Mouse (Mus musculus): ENCODE measurements around the gene Nefh. TPM values are rescaled to one million over a fixed set of nuclear protein-coding genes. Genes with fewer than 3 reads are reported as not detected.

Nefh gene
- polyA plus RNA-seq (2014; fragmentation: Illumina TruSeq; extraction: RNeasy Lipid Tissue Mini Kit (QIAGEN cat#74804); ENCODE audit: low read depth, low replicate concordance), result 1.4 TPM

GRCm38 (mm10) chr11:4947813-4948174, at the start of gene Nefh:
Gene Nefh (minus strand): TSS chr11:4948064.

GRCm38 (mm10) chr11:4986695-4987486, 39.0 kb upstream of the Nefh start, which contains the start of gene Ap1b1:
Gene Ap1b1 (plus strand): TSS chr11:4986824.

GRCm38 (mm10) chr11:4894848-4895816, 52.7 kb downstream of the Nefh start, which contains the start of gene Thoc5:
Gene Thoc5 (plus strand): TSS chr11:4895320.

Other genes starting within 250 kb of the Nefh start
- 21.5 TPM for gene Uqcr10, start 243.7 kb downstream of the Nefh start, polyA plus RNA-seq (2014; fragmentation: Illumina TruSeq; extraction: RNeasy Lipid Tissue Mini Kit (QIAGEN cat#74804); ENCODE audit: low read depth, low replicate concordance)
- gene Zmat5, start 243.4 kb downstream of the Nefh start, polyA plus RNA-seq (2014; fragmentation: Illumina TruSeq; extraction: RNeasy Lipid Tissue Mini Kit (QIAGEN cat#74804); ENCODE audit: low read depth, low replicate concordance), result not detected
- gene Cabp7, start 201.3 kb downstream of the Nefh start, polyA plus RNA-seq (2014; fragmentation: Illumina TruSeq; extraction: RNeasy Lipid Tissue Mini Kit (QIAGEN cat#74804); ENCODE audit: low read depth, low replicate concordance), result not detected
- 138 TPM for gene Nf2, start 98.5 kb downstream of the Nefh start, polyA plus RNA-seq (2014; fragmentation: Illumina TruSeq; extraction: RNeasy Lipid Tissue Mini Kit (QIAGEN cat#74804); ENCODE audit: low read depth, low replicate concordance)
- gene Nipsnap1, start 74.1 kb downstream of the Nefh start, polyA plus RNA-seq (2014; fragmentation: Illumina TruSeq; extraction: RNeasy Lipid Tissue Mini Kit (QIAGEN cat#74804); ENCODE audit: low read depth, low replicate concordance), result 4.2 TPM
- 35.7 TPM for gene Thoc5, start 52.7 kb downstream of the Nefh start, polyA plus RNA-seq (2014; fragmentation: Illumina TruSeq; extraction: RNeasy Lipid Tissue Mini Kit (QIAGEN cat#74804); ENCODE audit: low read depth, low replicate concordance)
- 38.5 TPM for gene Ap1b1, start 38.8 kb upstream of the Nefh start, polyA plus RNA-seq (2014; fragmentation: Illumina TruSeq; extraction: RNeasy Lipid Tissue Mini Kit (QIAGEN cat#74804); ENCODE audit: low read depth, low replicate concordance)
- gene Rasl10a, start 110.1 kb upstream of the Nefh start, polyA plus RNA-seq (2014; fragmentation: Illumina TruSeq; extraction: RNeasy Lipid Tissue Mini Kit (QIAGEN cat#74804); ENCODE audit: low read depth, low replicate concordance), result 0.52 TPM
- gene Gas2l1, start 117.3 kb upstream of the Nefh start, polyA plus RNA-seq (2014; fragmentation: Illumina TruSeq; extraction: RNeasy Lipid Tissue Mini Kit (QIAGEN cat#74804); ENCODE audit: low read depth, low replicate concordance), result 8.9 TPM
- 11.9 TPM for gene Rhbdd3, start 150.9 kb upstream of the Nefh start, polyA plus RNA-seq (2014; fragmentation: Illumina TruSeq; extraction: RNeasy Lipid Tissue Mini Kit (QIAGEN cat#74804); ENCODE audit: low read depth, low replicate concordance)
- 359 TPM for gene Ewsr1, start 151.2 kb upstream of the Nefh start, polyA plus RNA-seq (2014; fragmentation: Illumina TruSeq; extraction: RNeasy Lipid Tissue Mini Kit (QIAGEN cat#74804); ENCODE audit: low read depth, low replicate concordance)
- 0.35 TPM for gene Emid1, start 204.2 kb upstream of the Nefh start, polyA plus RNA-seq (2014; fragmentation: Illumina TruSeq; extraction: RNeasy Lipid Tissue Mini Kit (QIAGEN cat#74804); ENCODE audit: low read depth, low replicate concordance)

All from testis, adult 10 weeks (tissue).